Mouse (Mus musculus) gastrocnemius, adult 2 months (tissue): Measurements from ENCODE around the gene Lin9. TPM values are rescaled to one million over a fixed set of nuclear protein-coding genes. Genes with fewer than 3 reads are reported as not detected.

Source experiments
- DNase-seq: peaks from one replicate; pipeline ENCODE4 v3.0.0; 2022
- H3K27ac ChIP-seq: fragments of 200-600 bp; 2 replicates; pipeline ENCODE4 v1.8.1; 2022; ENCODE audit warnings: mild to moderate bottlenecking
- H3K4me3 ChIP-seq: fragments of 200-600 bp; 2 replicates; pipeline ENCODE4 v1.8.1; 2022; ENCODE audit warnings: mild to moderate bottlenecking, moderate library complexity
- CTCF ChIP-seq: fragments of 200-600 bp; IDR thresholded peaks from 2 replicates; pipeline ENCODE4 v1.8.1; 2022; ENCODE audit warnings: antibody characterized with exemption, mild to moderate bottlenecking, moderate library complexity
- intact Hi-C: fragments of 180-260 bp; cut with DNase I; formaldehyde crosslinking; loops from one replicate; pipeline ENCODE4 v1.15.1; 2025
- total RNA-seq, 2 experiments: library from RNA; stranded (reverse); gene quantifications; 2 replicates each; pipeline ENCODE4 v1.2.3; 2021

The Lin9 gene
- total RNA-seq, 2 experiments from 2014 or later: 2.5 to 3.1 TPM

GRCm38 (mm10) chr1:180639416-180640401 is 1.2 kb upstream of the Lin9 start:
- DNase-seq: no peak
- intact Hi-C loops: loop anchor here (2.0 kb wide), 1 partner anchor 71 kb away; the partner anchor contains the start of gene Parp1
- TF ChIP-seq CTCF: no peak
- no peak overlapping the region; the same call in 1 of the 2 replicates for H3K27ac ChIP-seq
- peak overlapping the region; percentile 99 for H3K4me3 ChIP-seq

GRCm38 (mm10) chr1:180640605-180641125 is 285 bp upstream of the Lin9 start:
- peak; percentile 27; the same call in 1 of the 2 replicates for TF ChIP-seq CTCF
- Histone ChIP-seq H3K4me3 (peak overlapping the region; percentile 99), H3K27ac (peak overlapping the region; percentile 87)
- DNase-seq: peak; percentile 74
- intact Hi-C loops: loop anchor here (2.0 kb wide), 1 partner anchor 72 kb away; the partner anchor contains the start of gene Parp1

GRCm38 (mm10) chr1:180641518-180642227 is 723 bp downstream of the Lin9 start:
- no peak for DNase-seq
- Histone ChIP-seq H3K4me3 (peak overlapping the region; percentile 99), H3K27ac (peak overlapping the region; percentile 87)
- TF ChIP-seq CTCF: no peak
- intact Hi-C loops: loop anchor here (2.0 kb wide), 1 partner anchor 73 kb away; the partner anchor contains the start of gene Parp1

GRCm38 (mm10) chr1:180642228-180642564 is 1.2 kb downstream of the Lin9 start:
- TF ChIP-seq CTCF: no peak
- Histone ChIP-seq H3K4me3 (peak overlapping the region; percentile 99), H3K27ac (no peak overlapping the region)
- DNase-seq: no peak
- intact Hi-C loops: no loop called here

- Histone ChIP-seq H3K4me3 (no peak overlapping the region), H3K27ac (no peak overlapping the region)
- intact Hi-C loops: no loop called here
- TF ChIP-seq CTCF: no peak
- DNase-seq: no peak
These were observed 50.3 kb downstream of the Lin9 start for GRCm38 (mm10) chr1:180691284-180691683.

- intact Hi-C loops: no loop called here
- no peak for TF ChIP-seq CTCF
These were observed 55.8 kb downstream of the Lin9 start, which contains the start of gene Mixl1 for GRCm38 (mm10) chr1:180696626-180697352. Gene Mixl1 (minus strand): TSS chr1:180697034.

GRCm38 (mm10) chr1:180698063-180698462 is 57.1 kb downstream of the Lin9 start:
- Histone ChIP-seq H3K4me3 (no peak overlapping the region), H3K27ac (no peak overlapping the region)
- intact Hi-C loops: no loop called here
- TF ChIP-seq CTCF: no peak
- no peak for DNase-seq

More at GRCm38 (mm10) chr1:180696626-180697352, 55.8 kb downstream of the Lin9 start, which contains the start of gene Mixl1:
- peak within 1 kb of the TSS; percentile 59 for H3K4me3 ChIP-seq
- no peak within 1 kb of the TSS for H3K27ac ChIP-seq
- DNase-seq: no peak

GRCm38 (mm10) chr1:180703400-180703799 is 62.5 kb downstream of the Lin9 start:
- TF ChIP-seq CTCF: no peak
- Histone ChIP-seq H3K4me3 (peak overlapping the region; percentile 54), H3K27ac (no peak overlapping the region)
- intact Hi-C loops: no loop called here
- no peak for DNase-seq

GRCm38 (mm10) chr1:180707368-180707767 is 66.4 kb downstream of the Lin9 start:
- intact Hi-C loops: no loop called here
- no peak for DNase-seq
- no peak overlapping the region for H3K4me3 ChIP-seq

GRCm38 (mm10) chr1:180707813-180708212 is 66.9 kb downstream of the Lin9 start:
- no peak overlapping the region for H3K27ac ChIP-seq
- no peak for TF ChIP-seq CTCF
- H3K4me3 ChIP-seq: no peak overlapping the region
- intact Hi-C loops: no loop called here
- no peak for DNase-seq

More at GRCm38 (mm10) chr1:180707368-180707767, 66.4 kb downstream of the Lin9 start:
- no peak overlapping the region for H3K27ac ChIP-seq
- no peak for TF ChIP-seq CTCF

GRCm38 (mm10) chr1:180708935-180709776 is 68.2 kb downstream of the Lin9 start:
- H3K27ac ChIP-seq: no peak overlapping the region
- no peak for TF ChIP-seq CTCF
- H3K4me3 ChIP-seq: no peak overlapping the region
- DNase-seq: no peak
- intact Hi-C loops: no loop called here
